Mouse (Mus musculus) small intestine, adult 2 months (tissue): Measurements from ENCODE around the gene Mecr. TPM values are rescaled to one million over a fixed set of nuclear protein-coding genes. Genes with fewer than 3 reads are reported as not detected.
A peak's percentile ranks its signal among the peaks of the same experiment; 100 is the strongest.

Experiments used
- H3K27ac ChIP-seq: fragments of 200-500 bp; 2 replicates; pipeline ENCODE4 v1.5.1; 2012; ENCODE audit warnings: low read depth, low read length, control low read depth, inconsistent platforms; ENCODE audit not compliant: insufficient read depth
- H3K27me3 ChIP-seq: fragments of 200-500 bp; 2 replicates; pipeline ENCODE4 v1.6.1; 2012; ENCODE audit warnings: mild to moderate bottlenecking, moderate library complexity, low read length, inconsistent platforms; ENCODE audit not compliant: control insufficient read depth, insufficient read depth
- H3K36me3 ChIP-seq: fragments of 200-500 bp; 2 replicates; pipeline ENCODE4 v1.6.1; 2012; ENCODE audit warnings: mild to moderate bottlenecking, low read length, control low read depth, inconsistent platforms; ENCODE audit not compliant: control insufficient read depth, insufficient read depth
- H3K4me1 ChIP-seq: fragments of 200-500 bp; 2 replicates; pipeline ENCODE4 v1.6.1; 2012; ENCODE audit warnings: low read length, inconsistent platforms, mixed read lengths; ENCODE audit not compliant: control insufficient read depth, insufficient read depth, insufficient read length
- H3K4me3 ChIP-seq: fragments of 200-500 bp; 2 replicates; pipeline ENCODE4 v1.5.1; 2012; ENCODE audit warnings: low read depth, mild to moderate bottlenecking, control low read depth, inconsistent platforms, low read length, moderate library complexity
- CTCF ChIP-seq: fragments of 200-500 bp; IDR thresholded peaks from 2 replicates; pipeline ENCODE4 v1.5.1; 2012; ENCODE audit warnings: low read depth, mild to moderate bottlenecking, control low read depth, inconsistent platforms, low read length, moderate library complexity, mixed read lengths; ENCODE audit not compliant: insufficient replicate concordance, insufficient read length; ENCODE audit errors: extremely low read depth
- POLR2A ChIP-seq: fragments of 200-500 bp; IDR thresholded peaks from 2 replicates; pipeline ENCODE4 v1.6.1; 2012; ENCODE audit warnings: low read depth, mild to moderate bottlenecking, control low read depth, inconsistent platforms, low read length, moderate library complexity
- WGBS: fragments of 180-500 bp; shearing (Covaris S2); methylation state at CpG from one replicate; pipeline ENCODE4 v1.1.7; 2018; 5-methylcytosine and 5-hydroxymethylcytosine counted together
- polyA plus RNA-seq: library from polyadenylated mRNA; depleted of rRNA; stranded (reverse); fragments of >200 nt; gene quantifications from 2 replicates; pipeline ENCODE4 v1.2.3, GENCODE M21; 2012

Gene Mecr
- polyA plus RNA-seq, 1 experiment: 20.9 TPM

- peak overlapping the region; percentile 64 for H3K4me3 ChIP-seq
- H3K36me3 ChIP-seq: no peaks in the 10 kb centered on the region
- peaks cover 24% of the 10 kb centered on the region for H3K27me3 ChIP-seq
- no peak for TF ChIP-seq CTCF
- no peak for TF ChIP-seq POLR2A
- WGBS: 1% methylated on average over 39 of the region's 39 CpGs
- peaks cover 13% of the 10 kb centered on the region for H3K4me1 ChIP-seq
- no peak overlapping the region for H3K27ac ChIP-seq
Observed at GRCm38 (mm10) chr4:131836351-131836881, 6.9 kb upstream of the Mecr start.

- WGBS: under 1% methylated on average over 73 of the region's 76 CpGs
- H3K27ac ChIP-seq: no peak overlapping the region
Observed at GRCm38 (mm10) chr4:131836891-131837491, 6.3 kb upstream of the Mecr start.

GRCm38 (mm10) chr4:131837872-131838524 lies 5.3 kb upstream of the Mecr start, which contains the start of gene Ptpru:
Ptpru (minus strand) TSS chr4:131838288.
- Histone ChIP-seq H3K27ac (no peak within 1 kb of the TSS), H3K4me1 (peaks cover 13% of the 10 kb centered on the region), H3K27me3 (peaks cover 24% of the 10 kb centered on the region), H3K36me3 (no peaks in the 10 kb centered on the region), H3K4me3 (peak within 1 kb of the TSS; percentile 64)
- TF ChIP-seq CTCF (peak; percentile 89), POLR2A (no peak)
- WGBS: under 1% methylated on average over 72 of the region's 72 CpGs

More at GRCm38 (mm10) chr4:131836891-131837491, 6.3 kb upstream of the Mecr start:
- TF ChIP-seq POLR2A: no peak
- TF ChIP-seq CTCF: no peak
- Histone ChIP-seq H3K27me3 (peaks cover 24% of the 10 kb centered on the region), H3K4me1 (peaks cover 13% of the 10 kb centered on the region), H3K4me3 (peak overlapping the region; percentile 64), H3K36me3 (no peaks in the 10 kb centered on the region)

GRCm38 (mm10) chr4:131845991-131846778 lies 2.9 kb downstream of the Mecr start:
- Histone ChIP-seq H3K36me3 (0 out of 2 replicates have a peak, but pooled peaks cover 3% of the 10 kb centered on the region), H3K4me1 (peaks cover 12% of the 10 kb centered on the region), H3K27ac (no peak overlapping the region), H3K4me3 (no peak overlapping the region), H3K27me3 (no peaks in the 10 kb centered on the region)
- 45% methylated on average over 8 of the region's 8 CpGs for WGBS
- TF ChIP-seq POLR2A: no peak
- no peak for TF ChIP-seq CTCF

- no peak overlapping the region for H3K27ac ChIP-seq
- 0 out of 2 replicates have a peak, but pooled peaks cover 3% of the 10 kb centered on the region for H3K36me3 ChIP-seq
- 91% methylated on average over 6 of the region's 6 CpGs for WGBS
- no peaks in the 10 kb centered on the region for H3K27me3 ChIP-seq
- no peak for TF ChIP-seq CTCF
- no peak for TF ChIP-seq POLR2A
- peaks cover 12% of the 10 kb centered on the region for H3K4me1 ChIP-seq
- no peak overlapping the region for H3K4me3 ChIP-seq
Observed at GRCm38 (mm10) chr4:131848082-131848481, 4.8 kb downstream of the Mecr start.

- H3K36me3 ChIP-seq: peaks cover 3% of the 10 kb centered on the region; the same call in 1 of the 2 replicates
- WGBS: 13% methylated on average over 5 of the region's 5 CpGs
- peaks cover 7% of the 10 kb centered on the region for H3K4me1 ChIP-seq
- H3K27ac ChIP-seq: 0 out of 2 replicates have a peak overlapping the region, but pooled peaks have one; percentile 32
- TF ChIP-seq POLR2A (no peak), CTCF (no peak)
- no peak overlapping the region for H3K4me3 ChIP-seq
- H3K27me3 ChIP-seq: no peaks in the 10 kb centered on the region
Observed at GRCm38 (mm10) chr4:131849986-131850638, 6.8 kb downstream of the Mecr start.

GRCm38 (mm10) chr4:131854950-131855349 lies 11.7 kb downstream of the Mecr start:
- Histone ChIP-seq H3K4me1 (peaks cover 1% of the 10 kb centered on the region), H3K27ac (no peak overlapping the region), H3K27me3 (no peaks in the 10 kb centered on the region), H3K36me3 (peaks cover 3% of the 10 kb centered on the region), H3K4me3 (no peak overlapping the region)
- WGBS: 74% methylated on average over 5 of the region's 5 CpGs
- no peak for TF ChIP-seq POLR2A
- TF ChIP-seq CTCF: no peak
